Mouse (Mus musculus) splenic B cell, adult 2 months (primary cell): ENCODE results near the gene Tagap1.
"Not testable (repeated sequence)": the region's sequence is repeated elsewhere in the genome, so short reads cannot be mapped to it uniquely, and the experiment has no call there.

Experiments
- DNase-seq: peaks from one replicate; pipeline ENCODE4 v3.0.0-alpha.2; 2011; ENCODE audit warnings: low read depth, low spot score
- H3K27me3 ChIP-seq: 2 replicates; pipeline ENCODE4 v1.6.1; 2012; ENCODE audit warnings: mild to moderate bottlenecking, low read length, moderate library complexity, mixed read lengths; ENCODE audit not compliant: control insufficient read depth, poor library complexity, insufficient read depth, severe bottlenecking
- H3K36me3 ChIP-seq: 2 replicates; pipeline ENCODE4 v1.6.1; 2012; ENCODE audit warnings: mild to moderate bottlenecking, low read length, moderate library complexity, mixed read lengths; ENCODE audit not compliant: control insufficient read depth, poor library complexity, insufficient read depth, severe bottlenecking

Gene Tagap1

GRCm38 (mm10) chr17:6972836-6973396 lies 12.0 kb upstream of the Tagap1 start:
- H3K27me3 ChIP-seq, H3K36me3 ChIP-seq, DNase-seq: not testable (repeated sequence)

GRCm38 (mm10) chr17:6971238-6971637 lies 10.3 kb upstream of the Tagap1 start:
- DNase-seq, H3K36me3 ChIP-seq, H3K27me3 ChIP-seq: not testable (repeated sequence)

- not testable (repeated sequence) for H3K27me3 ChIP-seq, DNase-seq, H3K36me3 ChIP-seq
Observed at GRCm38 (mm10) chr17:6970334-6970733, 9.4 kb upstream of the Tagap1 start, which contains the start of gene Rnaset2b. Gene Rnaset2b (plus strand): TSS chr17:6970634.

GRCm38 (mm10) chr17:6967673-6968072 lies 6.7 kb upstream of the Tagap1 start:
- not testable (repeated sequence) for H3K27me3 ChIP-seq, H3K36me3 ChIP-seq, DNase-seq

GRCm38 (mm10) chr17:6965364-6965763 lies 4.4 kb upstream of the Tagap1 start:
- not testable (repeated sequence) for H3K36me3 ChIP-seq
- peak; percentile 60 for DNase-seq

GRCm38 (mm10) chr17:6962936-6963335 lies 2.0 kb upstream of the Tagap1 start:
- DNase-seq, H3K27me3 ChIP-seq, H3K36me3 ChIP-seq: not testable (repeated sequence)

More at GRCm38 (mm10) chr17:6965364-6965763, 4.4 kb upstream of the Tagap1 start:
- H3K27me3 ChIP-seq, result not testable (repeated sequence)

- not testable (repeated sequence) for H3K27me3 ChIP-seq, H3K36me3 ChIP-seq, DNase-seq
Observed at GRCm38 (mm10) chr17:6962339-6962738, 1.4 kb upstream of the Tagap1 start.

GRCm38 (mm10) chr17:6961181-6962000 lies 435 bp upstream of the Tagap1 start:
- H3K27me3 ChIP-seq, H3K36me3 ChIP-seq: not testable (repeated sequence)
- peak; percentile 36 for DNase-seq

- DNase-seq, H3K36me3 ChIP-seq, H3K27me3 ChIP-seq: not testable (repeated sequence)
Observed at GRCm38 (mm10) chr17:6960349-6960748, 607 bp downstream of the Tagap1 start.

GRCm38 (mm10) chr17:6959543-6960259 lies 1.3 kb downstream of the Tagap1 start:
- H3K36me3 ChIP-seq, H3K27me3 ChIP-seq, DNase-seq: not testable (repeated sequence)

GRCm38 (mm10) chr17:6958881-6959280 lies 2.1 kb downstream of the Tagap1 start:
- H3K36me3 ChIP-seq, H3K27me3 ChIP-seq, DNase-seq: not testable (repeated sequence)

GRCm38 (mm10) chr17:6948769-6949228 lies 12.2 kb downstream of the Tagap1 start:
- DNase-seq, H3K27me3 ChIP-seq, H3K36me3 ChIP-seq: not testable (repeated sequence)

- not testable (repeated sequence) for H3K27me3 ChIP-seq, H3K36me3 ChIP-seq
- peak; percentile 58 for DNase-seq
Observed at GRCm38 (mm10) chr17:6947984-6948768, 12.8 kb downstream of the Tagap1 start, which contains the start of gene Rsph3b. Gene Rsph3b (minus strand): TSS chr17:6948682.

GRCm38 (mm10) chr17:6947637-6947983 lies 13.3 kb downstream of the Tagap1 start:
- H3K36me3 ChIP-seq, H3K27me3 ChIP-seq, DNase-seq: not testable (repeated sequence)
